Mouse (Mus musculus) neural tube, embryonic 12.5 days (tissue): ENCODE measurements around the gene Tnks2. TPM values are rescaled to one million over a fixed set of nuclear protein-coding genes. Genes with fewer than 3 reads are reported as not detected.
"Not testable (repeated sequence)": the region's sequence is repeated elsewhere in the genome, so short reads cannot be mapped to it uniquely, and the experiment has no call there.

ENCODE experiments used
- ATAC-seq: fragments of 200-750 bp; cut with Nextera tagmentation; 2 replicates; pipeline ENCODE4 v1.8.0; 2017; ENCODE audit warnings: low read depth, mild to moderate bottlenecking, moderate TSS enrichment, moderate library complexity; ENCODE audit not compliant: low FRiP score
- H3K27ac ChIP-seq: fragments of 300-500 bp; sonication (generic); 2 replicates; pipeline ENCODE4 v1.5.1; 2016
- H3K27me3 ChIP-seq: fragments of 300-500 bp; sonication (generic); replicated peaks from 2 replicates; pipeline ENCODE4 v1.6.1; 2016; ENCODE audit warnings: mild to moderate bottlenecking
- H3K36me3 ChIP-seq: fragments of 300-500 bp; sonication (generic); 2 replicates; pipeline ENCODE4 v1.6.1; 2016; ENCODE audit warnings: mild to moderate bottlenecking
- H3K4me1 ChIP-seq: fragments of 300-500 bp; sonication (generic); 2 replicates; pipeline ENCODE4 v1.6.1; 2016
- H3K4me2 ChIP-seq: fragments of 300-500 bp; sonication (generic); replicated peaks from 2 replicates; pipeline ENCODE4 v1.6.1; 2016; ENCODE audit warnings: mild to moderate bottlenecking
- H3K4me3 ChIP-seq: fragments of 300-500 bp; sonication (generic); 2 replicates; pipeline ENCODE4 v1.5.1; 2016
- H3K9ac ChIP-seq: fragments of 300-500 bp; sonication (generic); 2 replicates; pipeline ENCODE4 v1.6.1; 2016; ENCODE audit warnings: mild to moderate bottlenecking
- H3K9me3 ChIP-seq: fragments of 300-500 bp; sonication (generic); 2 replicates; pipeline ENCODE4 v1.6.1; 2016; ENCODE audit warnings: mild to moderate bottlenecking
- WGBS: fragments of 180-500 bp; shearing (Covaris S2); methylation state at CpG from one replicate; pipeline ENCODE4 v1.1.7; 2016; 5-methylcytosine and 5-hydroxymethylcytosine counted together
- polyA plus RNA-seq: library from polyadenylated mRNA; unstranded; fragments of >200 nt; fragmentation: Nextera tagmentation; extraction: Ambion mirVana; gene quantifications from 2 replicates; pipeline ENCODE4 v1.2.1, GENCODE M21; 2016

The Tnks2 gene
- polyA plus RNA-seq, 1 experiment from 2014 or later = 85.3 TPM

DNA sequence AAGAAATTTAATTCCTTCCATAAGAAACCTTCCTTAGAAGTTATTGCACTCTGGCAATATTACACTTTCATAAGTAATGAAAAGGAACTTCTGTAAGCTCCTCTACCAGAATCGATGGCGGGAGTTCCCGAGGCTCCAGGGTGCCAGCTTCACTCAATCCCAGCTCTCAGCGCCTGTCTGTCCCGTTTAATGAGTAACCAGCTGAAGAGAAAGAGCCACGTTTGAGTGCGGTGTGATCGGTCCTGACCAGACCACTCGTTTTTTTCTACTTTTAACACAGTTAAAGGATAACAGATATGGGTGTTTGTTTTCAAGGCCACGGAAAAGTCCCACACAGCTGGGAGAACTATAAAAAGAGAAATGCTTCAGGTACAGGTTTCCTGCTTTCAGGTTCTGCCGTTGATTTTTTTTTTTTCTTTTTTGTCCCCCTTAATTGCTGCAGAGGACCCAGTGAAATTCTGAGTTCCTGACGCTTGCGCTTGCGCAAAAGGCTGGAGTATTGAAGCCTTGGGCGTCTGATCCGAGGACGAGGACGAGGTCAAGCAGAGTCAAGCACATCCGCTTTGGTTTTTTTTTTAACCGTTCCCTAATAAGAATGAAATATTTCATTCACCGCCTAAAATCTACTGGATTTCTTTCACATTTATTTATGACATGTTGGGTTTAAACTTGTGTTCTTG lies 25.5 kb upstream of the Tnks2 start:
- Histone ChIP-seq H3K4me2 (peak overlapping the region; percentile 41), H3K36me3 (no peaks in the 10 kb centered on the region), H3K4me3 (no peak overlapping the region), H3K9me3 (no peaks in the 10 kb centered on the region), H3K27me3 (no peaks in the 10 kb centered on the region), H3K27ac (no peak overlapping the region), H3K9ac (no peak overlapping the region), H3K4me1 (no peaks in the 10 kb centered on the region)
- ATAC-seq = no peak
- WGBS = 40% methylated on average over 21 of the region's 21 CpGs

GRCm38 (mm10) chr19:36809476-36810168 lies 24.4 kb upstream of the Tnks2 start:
- H3K27me3 ChIP-seq = no peaks in the 10 kb centered on the region
- no peak overlapping the region for H3K27ac ChIP-seq
- H3K9me3 ChIP-seq = no peaks in the 10 kb centered on the region
- 42% methylated on average over 12 of the region's 12 CpGs for WGBS
- no peak overlapping the region for H3K9ac ChIP-seq
- no peaks in the 10 kb centered on the region for H3K4me1 ChIP-seq
- H3K36me3 ChIP-seq = no peaks in the 10 kb centered on the region
- no peak overlapping the region for H3K4me3 ChIP-seq
- ATAC-seq = no peak
- no peak overlapping the region for H3K4me2 ChIP-seq

- 43% methylated on average over 8 of the region's 8 CpGs for WGBS
Observed at GRCm38 (mm10) chr19:36812011-36812410, 22.0 kb upstream of the Tnks2 start.

DNA sequence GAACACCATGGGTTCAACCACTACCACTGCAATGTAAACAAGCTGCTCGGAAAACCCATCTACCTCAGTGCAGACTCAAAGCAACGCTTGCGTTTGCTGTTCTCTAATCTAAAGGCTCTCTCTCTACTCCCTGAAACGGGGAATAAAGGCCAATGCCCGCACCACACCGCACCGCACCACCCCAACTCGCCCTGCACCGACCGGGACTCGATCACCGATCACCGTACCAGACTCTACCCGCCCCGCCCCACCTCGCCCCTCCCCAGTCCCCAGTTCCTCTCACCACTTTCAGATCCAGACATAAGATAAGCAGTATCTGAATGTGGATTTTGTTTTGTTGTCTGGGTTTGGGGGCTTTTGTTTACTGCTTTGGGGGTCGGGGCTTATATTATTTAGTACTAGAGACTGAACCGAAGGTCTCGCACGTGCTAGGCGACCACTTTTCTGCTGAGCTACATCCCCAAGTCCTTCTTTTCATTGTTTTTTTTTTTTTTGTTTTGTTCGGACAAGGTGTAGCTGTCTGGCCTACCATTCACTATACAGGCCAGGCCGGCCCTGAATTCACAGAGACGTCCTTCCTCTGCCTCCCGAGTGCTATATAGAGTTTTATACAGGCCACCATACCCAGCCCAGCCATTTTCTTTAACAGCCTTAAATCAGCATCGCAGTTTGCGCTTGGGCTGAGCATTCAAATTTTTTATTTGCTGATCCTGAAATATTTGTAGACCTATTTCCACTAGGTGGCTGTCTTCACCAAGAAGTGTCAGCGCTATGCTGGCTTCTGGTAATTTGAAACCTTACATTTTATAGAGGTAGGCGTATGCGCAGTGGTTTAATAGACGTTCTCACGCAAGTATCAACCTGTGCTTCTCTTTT lies 18.4 kb upstream of the Tnks2 start:
- Histone ChIP-seq H3K4me1 (no peaks in the 10 kb centered on the region), H3K4me3 (no peak overlapping the region), H3K9me3 (no peaks in the 10 kb centered on the region), H3K27me3 (no peaks in the 10 kb centered on the region), H3K4me2 (peak overlapping the region; percentile 48), H3K9ac (no peak overlapping the region), H3K27ac (no peak overlapping the region), H3K36me3 (no peaks in the 10 kb centered on the region)
- WGBS = 18% methylated on average over 32 of the region's 32 CpGs
- peak; percentile 45; the same call in 1 of the 2 replicates for ATAC-seq

More at GRCm38 (mm10) chr19:36812011-36812410, 22.0 kb upstream of the Tnks2 start:
- Histone ChIP-seq H3K4me2 (no peak overlapping the region), H3K9ac (no peak overlapping the region), H3K27me3 (no peaks in the 10 kb centered on the region), H3K4me1 (no peaks in the 10 kb centered on the region), H3K9me3 (no peaks in the 10 kb centered on the region), H3K27ac (no peak overlapping the region), H3K4me3 (no peak overlapping the region), H3K36me3 (no peaks in the 10 kb centered on the region)
- no peak for ATAC-seq

GRCm38 (mm10) chr19:36818141-36818885 lies 15.7 kb upstream of the Tnks2 start:
- Histone ChIP-seq H3K4me2 (peak overlapping the region; percentile 70), H3K36me3 (no peaks in the 10 kb centered on the region), H3K4me3 (peak overlapping the region; percentile 36), H3K27ac (no peak overlapping the region), H3K27me3 (no peaks in the 10 kb centered on the region), H3K9ac (peak overlapping the region; percentile 38), H3K4me1 (no peaks in the 10 kb centered on the region), H3K9me3 (no peaks in the 10 kb centered on the region)
- ATAC-seq = peak; percentile 69
- WGBS = 3% methylated on average over 22 of the region's 22 CpGs

DNA sequence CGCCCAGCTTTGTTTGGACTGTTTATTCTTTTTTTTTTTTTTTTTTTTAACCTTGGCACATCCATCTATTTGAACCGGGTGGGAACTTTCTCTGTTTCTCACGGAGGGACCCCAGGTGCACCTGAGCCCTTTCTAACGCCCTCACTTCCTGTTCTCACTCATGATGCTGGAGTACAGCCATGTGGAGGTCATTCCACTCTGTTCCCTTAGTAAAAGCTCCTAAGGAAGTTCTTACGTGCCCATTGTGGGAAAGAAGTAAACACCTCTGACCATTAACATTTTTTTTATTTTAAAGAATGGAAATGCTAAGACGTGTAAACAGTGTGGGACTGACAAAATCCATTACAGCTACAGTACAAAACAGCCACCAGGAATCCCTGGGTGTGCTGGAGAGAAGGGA lies 14.8 kb upstream of the Tnks2 start:
- Histone ChIP-seq H3K4me2 (no peak overlapping the region), H3K27me3 (no peaks in the 10 kb centered on the region), H3K27ac (no peak overlapping the region), H3K9ac (no peak overlapping the region), H3K4me3 (no peak overlapping the region), H3K4me1 (no peaks in the 10 kb centered on the region), H3K36me3 (no peaks in the 10 kb centered on the region), H3K9me3 (no peaks in the 10 kb centered on the region)
- WGBS = 79% methylated on average over 6 of the region's 6 CpGs
- ATAC-seq = no peak

DNA sequence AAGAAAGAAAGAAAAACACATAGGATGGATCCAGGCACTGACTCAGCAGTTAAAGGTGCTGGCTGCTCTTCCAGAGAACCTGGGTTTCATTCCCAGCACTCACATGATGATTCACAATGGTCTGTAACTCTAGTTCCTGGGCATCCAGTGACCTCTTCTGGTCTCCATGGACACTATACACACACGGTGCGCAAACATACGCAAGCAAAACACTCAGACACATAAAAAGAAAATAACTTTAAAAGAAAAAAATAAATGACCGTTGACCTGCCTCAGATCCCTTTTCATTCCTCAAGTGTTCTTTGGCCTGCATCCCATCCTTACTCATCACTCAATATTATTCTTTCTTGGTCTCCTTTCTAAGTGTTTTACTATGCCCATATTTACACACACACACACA lies 13.6 kb upstream of the Tnks2 start:
- ATAC-seq = no peak
- Histone ChIP-seq H3K27me3 (no peaks in the 10 kb centered on the region), H3K4me1 (no peaks in the 10 kb centered on the region), H3K4me2 (no peak overlapping the region), H3K9ac (no peak overlapping the region), H3K9me3 (no peaks in the 10 kb centered on the region), H3K36me3 (no peaks in the 10 kb centered on the region), H3K4me3 (no peak overlapping the region), H3K27ac (no peak overlapping the region)
- 90% methylated on average over 4 of the region's 4 CpGs for WGBS

GRCm38 (mm10) chr19:36821301-36821700 lies 12.7 kb upstream of the Tnks2 start:
- H3K4me2 ChIP-seq, H3K27me3 ChIP-seq, ATAC-seq, H3K9ac ChIP-seq, H3K4me1 ChIP-seq, H3K4me3 ChIP-seq, H3K27ac ChIP-seq, H3K36me3 ChIP-seq, H3K9me3 ChIP-seq: not testable (repeated sequence)
- 81% methylated on average over 6 of the region's 6 CpGs for WGBS

- WGBS = 95% methylated on average over 4 of the region's 4 CpGs
- Histone ChIP-seq H3K27me3 (0 out of 2 replicates have a peak, but pooled peaks cover 2% of the 10 kb centered on the region), H3K4me3 (no peak overlapping the region), H3K27ac (no peak overlapping the region), H3K4me1 (no peaks in the 10 kb centered on the region), H3K9me3 (no peaks in the 10 kb centered on the region), H3K4me2 (no peak overlapping the region), H3K9ac (no peak overlapping the region), H3K36me3 (no peaks in the 10 kb centered on the region)
- no peak for ATAC-seq
Observed at GRCm38 (mm10) chr19:36822701-36823100, 11.3 kb upstream of the Tnks2 start.

DNA sequence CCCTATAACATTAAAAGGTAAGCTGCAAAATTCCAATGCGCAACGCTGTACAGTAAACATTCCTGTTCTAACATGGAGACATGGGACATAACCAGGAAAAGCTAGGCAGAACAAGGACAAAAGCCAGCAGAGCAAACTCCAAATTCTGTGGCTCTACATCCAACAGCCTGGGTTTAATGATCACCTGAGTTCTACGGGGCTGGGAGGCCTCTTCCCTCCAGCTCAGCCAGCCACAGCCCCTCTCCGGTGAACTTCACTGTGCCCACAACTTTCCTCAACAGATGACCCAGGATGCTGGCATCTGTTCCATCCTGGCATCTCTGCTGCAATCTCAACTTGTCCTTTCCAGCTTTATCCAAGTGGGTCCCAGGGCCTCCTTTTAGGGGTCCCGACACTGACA lies 6.4 kb upstream of the Tnks2 start:
- Histone ChIP-seq H3K4me3 (no peak overlapping the region), H3K4me2 (no peak overlapping the region), H3K9me3 (no peaks in the 10 kb centered on the region), H3K36me3 (no peaks in the 10 kb centered on the region), H3K4me1 (no peaks in the 10 kb centered on the region), H3K9ac (no peak overlapping the region), H3K27me3 (0 out of 2 replicates have a peak, but pooled peaks cover 4% of the 10 kb centered on the region), H3K27ac (no peak overlapping the region)
- WGBS = 90% methylated on average over 5 of the region's 5 CpGs
- no peak for ATAC-seq

DNA sequence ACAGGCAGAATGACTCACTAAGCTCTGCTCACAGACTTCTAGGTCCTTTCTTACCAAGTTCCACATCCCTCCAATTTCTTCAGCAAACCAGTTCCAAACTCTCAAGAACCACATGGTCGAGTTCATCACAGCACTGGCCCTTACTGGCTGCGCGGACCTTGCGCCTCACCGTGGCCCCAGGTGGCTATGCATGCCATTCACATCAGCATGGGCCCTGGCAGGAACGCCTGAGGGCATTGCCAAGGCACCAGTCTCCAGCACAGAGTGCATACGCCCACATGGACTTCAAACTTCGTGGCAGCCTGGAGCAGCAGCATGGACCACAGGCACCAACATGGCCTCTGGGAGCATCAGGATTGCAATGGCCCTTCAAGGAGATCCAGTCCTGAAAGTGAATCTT lies 5.7 kb upstream of the Tnks2 start:
- Histone ChIP-seq H3K36me3 (no peaks in the 10 kb centered on the region), H3K4me3 (no peak overlapping the region), H3K27me3 (0 out of 2 replicates have a peak, but pooled peaks cover 4% of the 10 kb centered on the region), H3K9me3 (no peaks in the 10 kb centered on the region), H3K4me1 (peaks cover 3% of the 10 kb centered on the region), H3K4me2 (no peak overlapping the region), H3K27ac (no peak overlapping the region), H3K9ac (no peak overlapping the region)
- 61% methylated on average over 8 of the region's 8 CpGs for WGBS
- ATAC-seq = no peak
